Mouse (Mus musculus) heart, adult 9 months (tissue): ENCODE results near the gene Gm29776.

Source experiments
- DNase-seq, 2 experiments: peaks; one replicate each; pipeline ENCODE4 v3.0.0; 2022; ENCODE audit warnings: low spot score in 2 of 2

The Gm29776 gene

GRCm38 (mm10) chr14:54698733-54699132 is at the start of gene Gm29776:
Gene Gm29776, minus strand, starts transcription at chr14:54698833.
- DNase-seq = no peak

GRCm38 (mm10) chr14:54746038-54746437 is 47.4 kb upstream of the Gm29776 start:
- DNase-seq = no peak

GRCm38 (mm10) chr14:54744473-54744872 is 45.8 kb upstream of the Gm29776 start:
- no peak for DNase-seq

- DNase-seq = no peak
These were observed 43.7 kb upstream of the Gm29776 start for GRCm38 (mm10) chr14:54742375-54742774.

- no peak for DNase-seq
These were observed 43.1 kb upstream of the Gm29776 start for GRCm38 (mm10) chr14:54741721-54742120.

- DNase-seq = no peak
These were observed 39.0 kb upstream of the Gm29776 start for GRCm38 (mm10) chr14:54737634-54738033.

GRCm38 (mm10) chr14:54736555-54737552 is 38.2 kb upstream of the Gm29776 start:
- no peak for DNase-seq

- DNase-seq = no peak
These were observed 36.6 kb upstream of the Gm29776 start for GRCm38 (mm10) chr14:54735221-54735620.

GRCm38 (mm10) chr14:54734004-54734403 is 35.4 kb upstream of the Gm29776 start:
- DNase-seq = no peak

- no peak for DNase-seq
These were observed 33.6 kb upstream of the Gm29776 start for GRCm38 (mm10) chr14:54732206-54732605.

GRCm38 (mm10) chr14:54730305-54730704 is 31.7 kb upstream of the Gm29776 start:
- no peak for DNase-seq

- no peak for DNase-seq
These were observed 30.4 kb upstream of the Gm29776 start for GRCm38 (mm10) chr14:54728823-54729653.

GRCm38 (mm10) chr14:54727565-54727964 is 28.9 kb upstream of the Gm29776 start:
- no peak for DNase-seq

- no peak for DNase-seq
These were observed 25.4 kb upstream of the Gm29776 start for GRCm38 (mm10) chr14:54724049-54724448.

GRCm38 (mm10) chr14:54721711-54722110 is 23.1 kb upstream of the Gm29776 start:
- no peak for DNase-seq

- DNase-seq = peak in 1 of 2 experiments; percentile 19
These were observed 22.2 kb upstream of the Gm29776 start for GRCm38 (mm10) chr14:54720654-54721350.

GRCm38 (mm10) chr14:54720041-54720440 is 21.4 kb upstream of the Gm29776 start:
- no peak for DNase-seq

GRCm38 (mm10) chr14:54715402-54715801 is 16.8 kb upstream of the Gm29776 start:
- DNase-seq = no peak

- no peak for DNase-seq
These were observed 16.0 kb upstream of the Gm29776 start for GRCm38 (mm10) chr14:54714617-54715081.

- peak; percentile 52 to 74 for DNase-seq
These were observed 15.5 kb upstream of the Gm29776 start for GRCm38 (mm10) chr14:54714121-54714520.

- DNase-seq = peak in 1 of 2 experiments; percentile 13
These were observed 14.2 kb upstream of the Gm29776 start for GRCm38 (mm10) chr14:54712861-54713260.

- no peak for DNase-seq
These were observed 13.4 kb upstream of the Gm29776 start, which contains the start of gene Cebpe for GRCm38 (mm10) chr14:54712074-54712473. Gene Cebpe, minus strand, starts transcription at chr14:54712174.
